Mouse (Mus musculus): ENCODE data around the gene Rgs14. TPM values are rescaled to one million over a fixed set of nuclear protein-coding genes. Genes with fewer than 3 reads are reported as not detected.

Rgs14 gene
- polyA plus RNA-seq, 1 experiment from 2014 or later = 0.29 TPM

DNA sequence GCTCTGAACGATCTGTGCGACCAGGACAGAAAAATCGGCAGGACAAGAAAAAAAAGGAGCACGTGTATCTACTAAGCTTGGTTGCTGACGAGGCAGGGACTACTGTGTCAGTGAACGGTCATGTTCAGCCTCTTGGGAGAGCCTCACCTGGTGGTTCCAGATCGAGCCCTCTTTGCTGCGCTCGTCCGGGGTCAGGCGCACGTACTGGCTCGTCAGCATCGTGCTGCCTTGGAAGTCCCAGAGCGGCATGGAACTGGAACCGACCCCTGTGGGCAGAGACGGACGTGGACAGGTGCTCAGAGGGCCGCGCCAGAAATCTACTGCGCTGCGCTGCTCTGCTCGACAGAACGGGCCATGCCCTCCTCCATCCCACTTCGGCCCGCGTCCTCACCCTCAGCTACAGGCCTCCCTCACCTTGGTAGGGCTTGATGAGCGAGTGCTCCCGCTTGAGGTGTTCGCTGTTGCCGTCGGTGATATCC is 7.5 kb upstream of the Rgs14 start:
- H3K9ac ChIP-seq = peak overlapping the region; percentile 88
- H3K9me3 ChIP-seq = no peaks in the 10 kb centered on the region
- WGBS = 1% methylated on average over 32 of the region's 32 CpGs
- 0 out of 2 replicates have a peak, but pooled peaks cover 2% of the 10 kb centered on the region for H3K27me3 ChIP-seq
- H3K27ac ChIP-seq (replicated peaks) = peak overlapping the region; percentile 88
- peaks cover 29% of the 10 kb centered on the region for H3K4me1 ChIP-seq (replicated peaks)
- peak; percentile 45; the same call in 1 of the 2 replicates for ATAC-seq (ENCODE audit: low FRiP score, low read depth)
- H3K4me3 ChIP-seq = peak overlapping the region; percentile 67
- peaks cover 11% of the 10 kb centered on the region; the same call in 1 of the 2 replicates for H3K36me3 ChIP-seq
- peak overlapping the region; percentile 90 for H3K4me2 ChIP-seq

DNA sequence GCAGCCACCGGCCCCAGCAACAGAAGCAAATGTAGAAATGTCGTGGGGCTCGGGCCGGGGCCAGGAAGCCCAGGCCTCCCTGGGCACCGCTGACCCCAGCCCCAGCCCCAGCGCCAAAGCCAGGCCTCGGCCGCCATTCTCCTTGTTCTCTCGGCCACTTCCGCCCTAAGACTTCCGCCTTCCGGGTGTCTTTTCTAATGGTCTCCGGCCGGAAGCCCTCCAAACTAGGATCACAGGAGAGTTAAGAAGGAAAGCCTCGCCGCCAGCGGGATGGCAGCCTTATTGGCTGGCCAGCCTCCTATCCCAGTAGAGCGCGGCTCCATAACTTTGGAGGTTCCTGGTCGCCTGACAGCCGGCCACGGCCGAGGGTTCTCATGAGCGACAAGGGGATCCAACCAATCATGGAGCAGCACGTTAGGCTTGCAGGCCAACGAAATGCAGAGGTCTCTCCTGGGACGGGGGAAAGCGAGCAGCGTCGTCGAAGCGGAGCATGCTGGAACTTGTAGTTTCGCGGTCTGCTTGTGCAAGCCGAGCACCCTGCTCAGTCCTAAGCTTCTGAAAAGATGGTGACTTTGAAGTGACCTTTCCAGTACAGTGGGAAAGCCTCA is 7.0 kb upstream of the Rgs14 start, which contains the start of gene Lman2:
TSS of gene Lman2 (minus strand) at position 331 of the 608 bp plus-strand sequence.
- Histone ChIP-seq H3K9ac (peak within 1 kb of the TSS; percentile 88), H3K9me3 (no peaks in the 10 kb centered on the region), H3K27me3 (0 out of 2 replicates have a peak, but pooled peaks cover 2% of the 10 kb centered on the region), H3K27ac (replicated peaks) (peak within 1 kb of the TSS; percentile 88), H3K4me1 (replicated peaks) (peaks cover 29% of the 10 kb centered on the region), H3K4me3 (peak within 1 kb of the TSS; percentile 67), H3K36me3 (peaks cover 9% of the 10 kb centered on the region; the same call in 1 of the 2 replicates), H3K4me2 (peak within 1 kb of the TSS; percentile 90)
- peak; percentile 99 for ATAC-seq (ENCODE audit: low FRiP score, low read depth)
- 0% methylated on average over 35 of the region's 35 CpGs for WGBS

DNA sequence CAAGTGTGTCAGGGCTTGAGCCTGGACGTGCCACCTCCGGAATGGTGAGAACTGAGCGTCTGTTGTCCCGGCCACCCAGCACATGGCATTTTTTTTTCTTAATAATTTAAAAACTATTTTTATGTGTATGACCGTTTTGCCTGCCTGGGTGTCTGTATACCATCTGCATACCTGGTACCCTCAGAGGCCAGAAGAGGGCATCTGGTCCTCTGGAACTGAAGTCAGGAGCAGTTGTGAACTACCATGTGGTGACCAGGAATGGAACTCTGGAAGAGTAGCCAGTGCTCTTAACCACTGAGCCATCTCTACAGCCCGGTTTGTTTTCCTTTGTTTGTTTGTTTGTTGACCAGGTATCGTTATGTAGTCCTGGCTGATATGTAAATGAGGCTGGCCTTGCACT is 1.1 kb upstream of the Rgs14 start:
- Histone ChIP-seq H3K9me3 (no peaks in the 10 kb centered on the region), H3K4me2 (no peak overlapping the region), H3K9ac (no peak overlapping the region), H3K27ac (replicated peaks) (no peak overlapping the region), H3K36me3 (no peaks in the 10 kb centered on the region), H3K4me1 (replicated peaks) (no peaks in the 10 kb centered on the region), H3K27me3 (0 out of 2 replicates have a peak, but pooled peaks cover 6% of the 10 kb centered on the region), H3K4me3 (no peak overlapping the region)
- no peak for ATAC-seq (ENCODE audit: low FRiP score, low read depth)
- WGBS = 78% methylated on average over 7 of the region's 7 CpGs

DNA sequence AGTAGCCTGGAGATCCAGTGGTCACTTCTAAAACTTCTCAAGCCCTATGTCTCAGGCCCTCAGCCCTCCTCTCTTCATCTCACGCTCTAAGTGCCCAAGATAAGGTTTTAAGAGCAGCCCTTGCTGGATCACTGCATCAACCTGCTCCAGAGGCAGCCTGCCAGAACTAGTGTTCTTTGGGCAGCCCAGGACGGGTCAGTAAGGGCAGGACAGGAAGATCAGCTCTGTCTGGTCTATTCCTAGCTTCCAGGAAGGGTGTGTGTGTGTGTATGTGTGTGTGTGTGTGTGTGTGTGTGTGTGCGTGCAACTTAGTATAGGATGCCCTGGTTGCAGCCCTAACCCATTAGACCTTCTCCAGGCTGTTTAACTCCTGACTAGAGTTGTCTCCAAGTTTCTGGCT is 702 bp downstream of the Rgs14 start:
- 67% methylated on average over 3 of the region's 3 CpGs for WGBS
- no peak overlapping the region for H3K4me2 ChIP-seq
- no peaks in the 10 kb centered on the region for H3K36me3 ChIP-seq
- no peaks in the 10 kb centered on the region for H3K9me3 ChIP-seq
- no peaks in the 10 kb centered on the region for H3K4me1 ChIP-seq (replicated peaks)
- ATAC-seq (ENCODE audit: low FRiP score, low read depth) = 0 out of 2 replicates have a peak, but pooled peaks have one; percentile 15
- H3K27ac ChIP-seq (replicated peaks) = no peak overlapping the region
- H3K4me3 ChIP-seq = no peak overlapping the region
- H3K9ac ChIP-seq = no peak overlapping the region
- 0 out of 2 replicates have a peak, but pooled peaks cover 11% of the 10 kb centered on the region for H3K27me3 ChIP-seq

DNA sequence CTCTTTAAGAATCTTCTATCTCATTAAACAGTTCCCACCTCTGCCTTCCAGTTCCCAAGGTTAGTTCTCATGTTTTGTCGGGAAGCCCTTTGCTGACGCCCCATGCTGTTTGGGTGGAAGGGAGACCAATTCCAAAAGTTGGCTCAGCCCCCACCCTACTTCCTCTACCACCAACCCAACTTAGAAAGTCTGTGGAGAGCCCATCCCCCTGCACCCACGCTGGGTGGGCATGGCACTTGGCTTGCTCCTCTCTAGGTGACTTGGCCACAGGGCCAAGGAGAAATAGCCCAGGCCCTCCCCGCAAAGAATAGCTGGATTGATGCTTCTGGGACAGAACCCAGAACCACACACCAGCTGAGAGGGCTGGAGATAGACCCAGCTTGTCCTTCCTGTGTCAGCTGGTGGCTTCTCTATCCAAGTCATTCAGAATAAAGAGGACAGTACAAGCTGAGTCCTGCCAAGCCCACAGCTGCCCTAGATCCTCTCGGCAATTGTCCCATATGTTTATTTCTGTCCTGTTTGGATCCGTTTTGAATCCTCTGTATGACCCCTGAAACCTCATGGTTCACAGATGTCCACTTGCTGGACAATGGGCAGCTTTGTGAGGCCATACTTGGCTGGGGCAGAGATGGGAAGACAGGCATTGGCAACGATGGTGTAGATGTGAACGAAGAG is 1.6 kb downstream of the Rgs14 start:
- no peak for ATAC-seq (ENCODE audit: low FRiP score, low read depth)
- Histone ChIP-seq H3K9me3 (no peaks in the 10 kb centered on the region), H3K9ac (no peak overlapping the region), H3K36me3 (no peaks in the 10 kb centered on the region), H3K27ac (replicated peaks) (no peak overlapping the region), H3K4me3 (no peak overlapping the region), H3K27me3 (0 out of 2 replicates have a peak, but pooled peaks cover 13% of the 10 kb centered on the region), H3K4me2 (no peak overlapping the region), H3K4me1 (replicated peaks) (no peaks in the 10 kb centered on the region)
- 69% methylated on average over 8 of the region's 8 CpGs for WGBS

DNA sequence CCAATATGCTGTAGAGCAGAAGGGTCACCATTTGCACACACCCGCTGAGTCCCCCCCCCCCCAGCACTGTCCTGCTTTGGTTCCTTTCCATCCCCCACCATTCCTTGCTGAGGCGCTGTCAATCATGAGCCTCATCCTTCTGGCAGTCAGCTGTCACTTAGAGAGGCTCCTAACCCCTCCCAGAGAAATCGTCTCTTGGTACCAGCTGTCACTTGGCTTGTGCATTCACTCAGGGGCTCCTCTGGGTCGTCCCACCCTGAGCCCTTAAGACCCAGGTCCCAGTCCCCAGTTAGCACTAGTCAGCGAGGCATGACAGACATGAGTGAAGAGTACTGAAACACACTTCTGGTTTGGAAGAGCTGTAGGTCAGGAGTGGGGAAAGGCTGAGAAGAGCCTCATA is 2.2 kb downstream of the Rgs14 start:
- no peaks in the 10 kb centered on the region for H3K36me3 ChIP-seq
- no peaks in the 10 kb centered on the region for H3K9me3 ChIP-seq
- no peak overlapping the region for H3K27ac ChIP-seq (replicated peaks)
- no peak overlapping the region for H3K9ac ChIP-seq
- peaks cover 17% of the 10 kb centered on the region; the same call in 1 of the 2 replicates for H3K27me3 ChIP-seq
- ATAC-seq (ENCODE audit: low FRiP score, low read depth) = no peak
- H3K4me3 ChIP-seq = no peak overlapping the region
- 47% methylated on average over 5 of the region's 5 CpGs for WGBS
- no peak overlapping the region for H3K4me2 ChIP-seq
- no peaks in the 10 kb centered on the region for H3K4me1 ChIP-seq (replicated peaks)

DNA sequence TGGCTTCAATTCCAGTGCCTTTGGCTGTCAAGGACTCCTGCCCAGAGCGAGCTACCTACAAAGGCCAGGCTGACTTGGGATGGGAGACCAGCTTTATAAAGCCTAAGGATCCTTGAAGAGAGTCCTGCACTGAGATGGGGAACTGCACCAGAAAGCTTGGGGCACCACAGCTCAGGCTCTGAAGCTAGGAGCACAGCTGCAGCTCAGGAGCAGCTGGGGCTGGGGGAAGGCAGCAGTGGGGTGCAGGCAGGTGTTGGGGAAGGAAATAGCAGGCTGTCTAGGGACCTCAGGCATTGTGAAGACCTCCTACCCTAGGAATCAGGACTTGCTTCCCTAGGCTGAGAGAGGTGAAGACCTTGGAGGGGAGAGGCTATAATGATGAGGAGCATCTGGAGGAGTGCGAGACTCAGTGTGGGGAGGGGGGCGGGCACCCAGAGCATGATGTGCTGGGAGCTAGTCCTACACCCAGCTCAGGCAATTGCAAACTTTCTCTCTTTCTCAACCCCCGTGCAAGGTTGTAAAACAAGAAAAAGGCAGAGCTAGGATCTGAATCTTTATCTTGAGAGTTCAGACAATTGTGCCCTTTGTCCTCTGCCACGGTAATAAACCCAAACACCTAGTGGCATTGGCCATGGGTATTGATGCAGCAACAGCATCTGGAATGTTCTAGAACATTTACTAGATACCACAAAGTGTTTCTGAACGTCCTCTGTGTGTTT is 4.8 kb downstream of the Rgs14 start:
- H3K4me2 ChIP-seq = no peak overlapping the region
- H3K4me3 ChIP-seq = no peak overlapping the region
- H3K36me3 ChIP-seq = no peaks in the 10 kb centered on the region
- H3K4me1 ChIP-seq (replicated peaks) = no peaks in the 10 kb centered on the region
- no peaks in the 10 kb centered on the region for H3K9me3 ChIP-seq
- H3K27ac ChIP-seq (replicated peaks) = no peak overlapping the region
- peaks cover 38% of the 10 kb centered on the region for H3K27me3 ChIP-seq
- no peak overlapping the region for H3K9ac ChIP-seq
- ATAC-seq (ENCODE audit: low FRiP score, low read depth) = no peak
- 74% methylated on average over 6 of the region's 6 CpGs for WGBS

DNA sequence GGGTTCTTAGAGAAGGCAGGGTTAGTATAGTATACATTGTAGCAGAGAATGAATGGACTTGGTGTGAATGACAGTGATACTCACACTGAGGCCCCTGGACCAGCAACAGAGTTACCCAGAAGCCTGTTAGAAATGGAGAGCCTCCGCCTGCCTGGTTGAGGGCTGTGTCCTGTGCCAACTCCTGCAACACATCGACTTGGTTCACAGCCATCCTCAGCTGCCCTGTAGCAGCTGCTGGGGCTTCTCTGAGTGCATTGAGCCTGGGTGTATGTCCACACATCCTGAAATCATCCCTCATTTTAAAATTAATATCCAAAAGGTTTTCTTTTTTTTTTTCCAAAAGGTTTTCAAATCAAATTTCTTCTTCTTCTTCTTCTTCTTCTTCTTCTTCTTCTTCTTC is 6.3 kb downstream of the Rgs14 start:
- no peak overlapping the region for H3K4me3 ChIP-seq
- H3K9ac ChIP-seq = no peak overlapping the region
- no peak overlapping the region for H3K27ac ChIP-seq (replicated peaks)
- ATAC-seq (ENCODE audit: low FRiP score, low read depth) = no peak
- WGBS = 63% methylated on average over 2 of the region's 2 CpGs
- H3K4me1 ChIP-seq (replicated peaks) = no peaks in the 10 kb centered on the region
- H3K4me2 ChIP-seq = no peak overlapping the region
- H3K9me3 ChIP-seq = no peaks in the 10 kb centered on the region
- H3K36me3 ChIP-seq = no peaks in the 10 kb centered on the region
- peaks cover 47% of the 10 kb centered on the region for H3K27me3 ChIP-seq

DNA sequence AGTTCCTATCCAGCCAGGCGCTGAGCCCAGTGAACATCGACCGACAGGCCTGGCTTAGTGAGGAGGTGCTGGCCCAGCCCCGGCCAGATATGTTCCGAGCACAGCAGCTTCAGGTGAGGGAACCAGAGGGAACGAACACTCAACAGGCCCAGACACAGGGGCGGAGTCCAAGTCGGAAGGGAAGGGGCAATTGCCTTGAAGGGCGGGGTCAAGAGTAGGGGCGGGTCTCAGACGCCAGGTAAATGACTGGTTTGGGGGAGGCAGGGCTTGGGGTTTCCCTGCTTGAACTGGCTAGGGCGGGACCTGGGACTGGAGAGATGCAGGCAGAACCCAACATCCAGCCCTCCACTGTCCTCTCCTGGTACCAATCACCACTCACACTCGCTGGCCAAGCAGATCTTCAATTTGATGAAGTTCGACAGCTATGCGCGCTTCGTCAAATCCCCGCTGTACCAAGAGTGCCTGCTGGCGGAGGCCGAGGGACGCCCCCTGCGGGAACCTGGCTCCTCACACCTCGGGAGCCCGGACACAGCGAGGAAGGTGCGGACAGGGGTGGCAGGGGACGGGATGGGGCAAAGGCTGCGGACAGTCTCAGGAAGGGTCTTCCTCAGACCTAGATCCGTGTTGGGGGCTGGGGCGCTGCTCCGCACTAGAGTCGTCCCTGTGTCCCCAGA is 9.5 kb downstream of the Rgs14 start:
- WGBS = 8% methylated on average over 31 of the region's 32 CpGs

DNA sequence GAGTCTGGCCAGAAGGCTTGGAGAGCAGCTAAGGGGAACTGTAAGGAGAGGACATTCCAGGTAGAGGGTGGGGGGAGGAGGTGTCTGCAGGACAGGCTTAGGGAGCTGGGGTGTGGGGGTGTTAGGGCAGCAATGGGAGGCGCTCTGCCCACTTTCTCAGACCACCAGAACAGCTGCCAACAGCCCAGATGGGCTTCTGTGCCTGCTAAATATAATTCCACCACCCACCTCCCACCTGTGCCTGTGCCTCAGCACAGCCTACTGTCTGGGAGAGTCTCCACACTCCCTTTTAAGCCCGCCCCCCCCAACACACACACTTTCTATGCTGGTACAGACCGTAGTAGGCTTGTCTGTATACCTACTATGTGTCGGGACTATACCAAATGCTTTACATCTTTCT is 12.3 kb downstream of the Rgs14 start:
- Histone ChIP-seq H3K36me3 (no peaks in the 10 kb centered on the region), H3K4me2 (no peak overlapping the region), H3K27ac (replicated peaks) (no peak overlapping the region), H3K9ac (no peak overlapping the region), H3K4me3 (no peak overlapping the region), H3K27me3 (peaks cover 43% of the 10 kb centered on the region), H3K9me3 (no peaks in the 10 kb centered on the region), H3K4me1 (replicated peaks) (no peaks in the 10 kb centered on the region)
- 82% methylated on average over 4 of the region's 4 CpGs for WGBS
- ATAC-seq (ENCODE audit: low FRiP score, low read depth) = no peak

More for the DNA sequence above, 9.5 kb downstream of the Rgs14 start:
- Histone ChIP-seq H3K4me1 (replicated peaks) (no peaks in the 10 kb centered on the region), H3K4me3 (no peak overlapping the region), H3K9ac (no peak overlapping the region), H3K36me3 (no peaks in the 10 kb centered on the region), H3K9me3 (no peaks in the 10 kb centered on the region), H3K27ac (replicated peaks) (no peak overlapping the region), H3K27me3 (peaks cover 55% of the 10 kb centered on the region), H3K4me2 (no peak overlapping the region)
- ATAC-seq (ENCODE audit: low FRiP score, low read depth) = no peak

DNA sequence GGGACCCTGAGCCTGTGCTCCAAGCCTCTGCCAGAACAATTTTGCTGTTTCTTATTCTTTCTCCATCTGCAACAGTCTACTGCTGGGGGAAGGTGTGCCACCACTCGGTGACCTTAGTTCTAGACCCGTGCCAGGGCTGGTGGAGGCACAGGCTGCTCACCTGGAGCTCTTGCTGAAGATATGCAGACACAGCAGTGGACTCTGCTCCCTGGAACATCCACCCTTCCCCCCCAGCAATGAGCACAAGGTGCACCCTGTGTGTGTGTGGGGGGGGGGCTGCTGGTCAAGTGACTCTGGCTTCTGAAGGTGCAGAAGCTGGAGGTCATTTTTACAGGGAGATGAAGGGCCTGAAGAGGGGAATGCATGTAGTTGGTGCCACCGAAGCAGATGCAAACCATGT is 21.1 kb downstream of the Rgs14 start:
- no peak for ATAC-seq (ENCODE audit: low FRiP score, low read depth)
- H3K4me2 ChIP-seq = no peak overlapping the region
- no peaks in the 10 kb centered on the region for H3K36me3 ChIP-seq
- H3K4me3 ChIP-seq = no peak overlapping the region
- no peak overlapping the region for H3K9ac ChIP-seq
- 89% methylated on average over 3 of the region's 3 CpGs for WGBS
- H3K4me1 ChIP-seq (replicated peaks) = no peaks in the 10 kb centered on the region
- no peak overlapping the region for H3K27ac ChIP-seq (replicated peaks)
- H3K9me3 ChIP-seq = no peaks in the 10 kb centered on the region
- H3K27me3 ChIP-seq = no peaks in the 10 kb centered on the region
